Mouse (Mus musculus): ENCODE measurements around the gene Col11a2.
"Not testable (repeated sequence)": the region's sequence is repeated elsewhere in the genome, so short reads cannot be mapped to it uniquely, and the experiment has no call there.

The Col11a2 gene

GRCm38 (mm10) chr17:34038878-34039561, at the start of gene Col11a2:
Col11a2 (plus strand) TSS chr17:34039437.
- DNase-seq (ENCODE audit: low read depth, low spot score): no peak

GRCm38 (mm10) chr17:33991788-33992664, 47.2 kb upstream of the Col11a2 start:
- DNase-seq (ENCODE audit: low read depth, low spot score): no peak

GRCm38 (mm10) chr17:33994959-33995358, 44.3 kb upstream of the Col11a2 start:
- no peak for DNase-seq (ENCODE audit: low read depth, low spot score)

DNA sequence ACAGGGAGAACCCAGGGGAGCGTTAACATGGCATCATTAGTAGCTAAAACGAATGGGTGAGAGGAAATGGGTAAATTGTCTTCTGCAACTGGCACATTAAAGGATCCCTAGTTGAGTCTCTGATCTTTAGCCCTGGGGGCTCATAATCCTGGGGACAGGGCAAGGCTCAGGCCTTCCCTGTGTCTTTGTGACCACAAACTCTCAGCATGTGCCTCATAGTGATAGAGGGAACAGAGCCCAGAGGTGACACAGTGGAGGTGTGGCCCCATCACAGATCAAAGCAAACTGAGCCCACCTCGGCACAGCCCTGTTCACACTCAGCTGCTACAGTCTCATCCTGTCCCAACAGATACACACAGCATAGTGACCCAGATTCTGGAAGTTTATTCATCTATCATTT, 43.6 kb upstream of the Col11a2 start:
- DNase-seq (ENCODE audit: low read depth, low spot score): no peak

- not testable (repeated sequence) for DNase-seq (ENCODE audit: low read depth, low spot score)
Observed at GRCm38 (mm10) chr17:33997025-33997424, 42.2 kb upstream of the Col11a2 start.

GRCm38 (mm10) chr17:33998697-33999096, 40.5 kb upstream of the Col11a2 start:
- DNase-seq (ENCODE audit: low read depth, low spot score): not testable (repeated sequence)

GRCm38 (mm10) chr17:33999341-34000149, 39.7 kb upstream of the Col11a2 start:
- no peak for DNase-seq (ENCODE audit: low read depth, low spot score)

- no peak for DNase-seq (ENCODE audit: low read depth, low spot score)
Observed at GRCm38 (mm10) chr17:34000150-34000537, 39.1 kb upstream of the Col11a2 start, which contains the start of gene H2-K1. H2-K1 (minus strand) TSS chr17:34000347.

DNA sequence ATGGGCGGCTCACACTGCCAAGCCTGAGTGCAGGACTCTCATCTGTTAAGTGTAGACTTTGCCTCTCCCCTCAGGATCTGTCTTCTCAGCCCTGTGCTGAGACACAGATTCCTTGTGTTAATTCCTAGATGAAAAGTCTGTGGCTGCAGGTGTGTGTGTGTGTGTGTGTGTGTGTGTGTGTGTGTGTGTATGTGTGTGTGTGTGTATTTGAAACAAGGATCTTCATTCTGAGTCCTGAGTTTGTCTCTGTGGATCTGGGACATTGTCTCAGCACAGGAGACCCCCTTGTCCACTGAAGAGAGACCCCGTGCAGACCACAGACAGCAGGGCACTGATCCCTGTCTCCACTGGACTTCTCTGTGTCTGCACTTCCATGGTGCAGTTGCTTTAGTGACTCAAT, 38.4 kb upstream of the Col11a2 start:
- DNase-seq (ENCODE audit: low read depth, low spot score): not testable (repeated sequence)

GRCm38 (mm10) chr17:34003426-34003825, 35.8 kb upstream of the Col11a2 start:
- DNase-seq (ENCODE audit: low read depth, low spot score): no peak

DNA sequence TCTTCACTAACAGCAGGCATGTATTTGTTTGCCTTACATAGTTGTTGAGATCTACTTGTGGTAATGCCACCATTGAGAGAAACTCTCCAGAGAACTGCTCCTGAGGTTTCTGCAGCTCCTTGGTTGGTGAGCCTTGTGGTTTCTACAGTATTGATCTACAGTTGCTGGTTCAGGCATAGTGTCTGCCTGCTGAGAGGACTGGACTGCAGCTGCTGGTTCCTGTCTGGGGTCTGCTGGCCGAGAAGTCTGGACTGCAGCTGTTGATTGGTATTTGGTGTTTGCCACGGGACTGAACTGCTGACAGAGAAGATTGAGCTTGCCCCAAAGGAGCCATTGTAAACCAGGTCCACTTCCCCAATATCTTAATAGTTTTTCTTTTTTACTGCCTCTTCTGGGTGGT, 32.7 kb upstream of the Col11a2 start:
- DNase-seq (ENCODE audit: low read depth, low spot score): no peak

GRCm38 (mm10) chr17:34010156-34010555, 29.1 kb upstream of the Col11a2 start:
- DNase-seq (ENCODE audit: low read depth, low spot score): no peak

- no peak for DNase-seq (ENCODE audit: low read depth, low spot score)
Observed at GRCm38 (mm10) chr17:34013436-34013835, 25.8 kb upstream of the Col11a2 start.

DNA sequence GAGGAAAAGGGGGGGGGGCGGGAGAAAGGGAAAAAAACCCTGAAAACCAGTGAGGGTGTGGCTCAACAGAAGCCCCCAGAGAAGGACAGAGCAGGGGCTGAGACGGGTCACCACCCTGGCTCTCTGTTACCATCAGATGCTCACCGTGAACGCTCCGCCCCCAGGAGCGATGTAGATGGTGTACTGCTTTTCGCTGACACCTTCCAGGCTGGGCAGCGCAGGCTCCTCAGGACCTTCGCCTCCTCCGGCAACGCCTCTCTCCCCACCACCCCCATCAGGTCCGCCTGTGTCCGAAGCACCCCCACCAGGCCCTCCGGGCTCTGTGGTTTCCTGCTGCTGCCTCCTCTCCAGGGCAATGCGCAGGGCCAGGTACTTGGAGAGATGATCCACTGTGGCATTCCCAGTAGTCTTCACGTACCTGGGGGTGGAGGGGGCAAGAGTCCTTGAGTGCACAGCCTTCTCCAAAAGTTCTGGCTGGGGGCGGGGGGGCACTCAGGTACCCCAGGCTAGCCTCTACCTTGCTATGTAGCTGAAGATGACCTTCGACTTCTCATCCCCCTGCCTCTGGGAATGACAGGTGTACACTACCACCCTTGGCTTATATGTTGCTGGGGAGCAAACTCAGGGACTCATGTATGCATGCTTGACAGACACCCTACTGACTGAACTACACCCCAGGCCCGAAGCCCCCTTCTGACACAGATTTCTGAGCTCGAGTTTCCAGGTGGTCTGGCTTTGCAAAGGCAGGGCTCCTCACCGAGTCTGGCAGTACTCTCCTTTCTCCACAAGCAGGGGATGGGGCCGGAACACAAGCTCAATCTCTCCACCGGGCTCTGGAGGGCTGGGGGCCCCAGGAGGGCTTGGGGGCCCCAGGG, 17.5 kb upstream of the Col11a2 start:
- DNase-seq (ENCODE audit: low read depth, low spot score): no peak

- DNase-seq (ENCODE audit: low read depth, low spot score): no peak
Observed at GRCm38 (mm10) chr17:34022414-34022783, 16.8 kb upstream of the Col11a2 start.

DNA sequence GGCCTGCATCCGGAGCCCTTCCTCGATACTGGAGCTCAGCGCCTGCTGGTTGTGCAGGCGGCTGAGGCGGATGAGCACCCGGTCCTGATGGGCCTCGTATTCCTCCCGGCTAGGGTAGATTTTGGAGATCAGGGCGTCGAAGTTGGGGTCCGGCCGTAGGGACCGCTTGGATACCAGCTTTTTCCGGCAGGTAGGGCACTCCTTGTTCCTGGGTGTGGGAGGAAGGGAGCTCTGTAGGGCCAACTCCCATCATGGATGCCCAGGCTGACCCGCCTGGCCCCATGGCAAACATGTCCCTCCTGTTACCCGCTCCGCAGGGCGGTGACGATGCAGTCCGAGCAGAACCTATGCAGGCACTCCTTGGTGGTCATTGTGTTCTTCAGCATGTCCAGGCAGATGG, 16.2 kb upstream of the Col11a2 start:
- no peak for DNase-seq (ENCODE audit: low read depth, low spot score)

- no peak for DNase-seq (ENCODE audit: low read depth, low spot score)
Observed at GRCm38 (mm10) chr17:34023678-34024077, 15.6 kb upstream of the Col11a2 start.

- DNase-seq (ENCODE audit: low read depth, low spot score): no peak
Observed at GRCm38 (mm10) chr17:34024317-34024821, 14.9 kb upstream of the Col11a2 start, which contains the start of gene Ring1. Ring1 (minus strand) TSS chr17:34024680.

- no peak for DNase-seq (ENCODE audit: low read depth, low spot score)
Observed at GRCm38 (mm10) chr17:34024861-34025755, 14.1 kb upstream of the Col11a2 start.

GRCm38 (mm10) chr17:34025756-34026151, 13.5 kb upstream of the Col11a2 start:
- DNase-seq (ENCODE audit: low read depth, low spot score): no peak

Measured in WW6 (cell line).